Mouse (Mus musculus) CD4-positive, CD25-positive, alpha-beta regulatory T cell, adult 4 months (primary cell): ENCODE data around the gene Cgref1. TPM values are rescaled to one million over a fixed set of nuclear protein-coding genes. Genes with fewer than 3 reads are reported as not detected.
A peak's percentile ranks its signal among the peaks of the same experiment; 100 is the strongest.

Experiments used
- ATAC-seq: one replicate; pipeline ENCODE4 v1.8.0; 2017
- polyA plus RNA-seq, 2 experiments: library from polyadenylated mRNA; unstranded; fragments of 100-300 nt; shearing (Covaris generic); gene quantifications; one replicate each; pipeline ENCODE4 v1.2.1; 2017

The Cgref1 gene
- polyA plus RNA-seq, 2 experiments from 2014 or later, result 1.7 TPM; not detected in 1

GRCm38 (mm10) chr5:30915974-30916433 lies 29.4 kb downstream of the Cgref1 start:
- peak; percentile 85 for ATAC-seq

GRCm38 (mm10) chr5:30915456-30915855 lies 29.9 kb downstream of the Cgref1 start:
- ATAC-seq, result peak; percentile 19

- no peak for ATAC-seq
Measured at GRCm38 (mm10) chr5:30914849-30915248, 30.5 kb downstream of the Cgref1 start.

- no peak for ATAC-seq
Measured at GRCm38 (mm10) chr5:30914101-30914635, 31.2 kb downstream of the Cgref1 start.

- ATAC-seq, result no peak
Measured at GRCm38 (mm10) chr5:30913060-30913841, 32.1 kb downstream of the Cgref1 start, which contains the start of gene Emilin1. Emilin1 (plus strand) TSS chr5:30913402.

GRCm38 (mm10) chr5:30912156-30912555 lies 33.2 kb downstream of the Cgref1 start:
- no peak for ATAC-seq

GRCm38 (mm10) chr5:30910481-30910880 lies 34.9 kb downstream of the Cgref1 start:
- no peak for ATAC-seq

- no peak for ATAC-seq
Measured at GRCm38 (mm10) chr5:30909863-30910262, 35.5 kb downstream of the Cgref1 start.

- ATAC-seq, result no peak
Measured at GRCm38 (mm10) chr5:30909300-30909659, 36.1 kb downstream of the Cgref1 start.

- no peak for ATAC-seq
Measured at GRCm38 (mm10) chr5:30908426-30909299, 36.7 kb downstream of the Cgref1 start.

- ATAC-seq, result peak; percentile 99
Measured at GRCm38 (mm10) chr5:30907413-30908059, 37.9 kb downstream of the Cgref1 start, which contains the start of gene Ost4. Ost4 (minus strand) TSS chr5:30907788.

GRCm38 (mm10) chr5:30901860-30902259 lies 43.5 kb downstream of the Cgref1 start:
- no peak for ATAC-seq

GRCm38 (mm10) chr5:30890375-30890774 lies 55.0 kb downstream of the Cgref1 start:
- no peak for ATAC-seq

- no peak for ATAC-seq
Measured at GRCm38 (mm10) chr5:30889088-30889754, 56.2 kb downstream of the Cgref1 start.

- peak; percentile 64 for ATAC-seq
Measured at GRCm38 (mm10) chr5:30888337-30889087, 56.9 kb downstream of the Cgref1 start, which contains the start of gene Agbl5. Agbl5 (plus strand) TSS chr5:30888694.

GRCm38 (mm10) chr5:30887858-30888336 lies 57.5 kb downstream of the Cgref1 start:
- ATAC-seq, result peak; percentile 50

- ATAC-seq, result peak; percentile 79
Measured at GRCm38 (mm10) chr5:30887331-30887761, 58.0 kb downstream of the Cgref1 start.

- ATAC-seq, result no peak
Measured at GRCm38 (mm10) chr5:30886731-30887130, 58.7 kb downstream of the Cgref1 start.

GRCm38 (mm10) chr5:30886209-30886608 lies 59.2 kb downstream of the Cgref1 start:
- ATAC-seq, result no peak
